Mouse (Mus musculus): ENCODE measurements around the gene Dvl1. TPM values are rescaled to one million over a fixed set of nuclear protein-coding genes. Genes with fewer than 3 reads are reported as not detected.

The Dvl1 gene
- total and polyA plus RNA-seq, 3 experiments, result 46.3 to 62.7 (median 47.3) TPM

GRCm38 (mm10) chr4:155856881-155857280 is 9.7 kb downstream of the Dvl1 start:
- H3K9ac ChIP-seq (ENCODE audit: low read depth, low read length), result no peak overlapping the region
- H3K27me3 ChIP-seq (ENCODE audit: control insufficient read depth, insufficient read depth, low read length), result no peaks in the 10 kb centered on the region
- intact Hi-C loops (cut with DNase I), result no loop called here
- no peak overlapping the region for H3K4me3 ChIP-seq
- H3K79me2 ChIP-seq (replicated peaks; ENCODE audit: control insufficient read depth, insufficient read depth, low read length), result 0 out of 2 replicates have a peak, but pooled peaks cover 1% of the 10 kb centered on the region
- peaks cover 4% of the 10 kb centered on the region for H3K4me1 ChIP-seq (ENCODE audit: control insufficient read depth, insufficient read depth, low read length)
- H3K27ac ChIP-seq, result no peak overlapping the region
- no peak for DNase-seq
- TF ChIP-seq CTCF (IDR thresholded peaks at IDR 0.05) (no peak), POLR2A (IDR thresholded peaks at IDR 0.05; ENCODE audit: insufficient read depth, low read depth, low read length) (no peak), EP300 (IDR thresholded peaks at IDR 0.05; ENCODE audit: insufficient read depth, low read depth, low read length) (no peak)
- WGBS, result 70% methylated on average over 3 of the region's 3 CpGs
- H3K36me3 ChIP-seq (ENCODE audit: control insufficient read depth, insufficient read depth, low read length), result no peaks in the 10 kb centered on the region

DNA sequence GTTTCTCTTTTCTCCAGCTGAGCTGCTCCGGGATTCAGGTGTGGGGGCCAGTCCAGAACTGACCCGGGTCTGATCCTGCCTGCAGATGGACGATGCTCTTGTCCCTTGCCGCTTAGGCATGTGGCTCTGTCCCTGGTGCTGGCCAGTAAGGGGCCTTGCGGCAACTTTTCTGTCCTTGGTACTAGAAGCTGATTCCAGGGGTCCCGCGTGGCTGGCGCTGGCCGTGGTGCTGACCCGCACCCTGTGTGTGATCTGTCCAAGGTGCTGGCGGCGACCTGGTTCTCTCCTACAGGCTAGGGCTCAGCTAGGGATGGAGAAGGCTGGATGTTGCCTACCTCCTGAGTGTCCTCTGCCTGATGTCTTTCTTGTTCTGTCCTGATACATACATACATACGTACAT is 12.1 kb downstream of the Dvl1 start:
- no peaks in the 10 kb centered on the region for H3K36me3 ChIP-seq (ENCODE audit: control insufficient read depth, insufficient read depth, low read length)
- no peak overlapping the region for H3K4me3 ChIP-seq
- no peak overlapping the region for H3K9ac ChIP-seq (ENCODE audit: low read depth, low read length)
- TF ChIP-seq EP300 (IDR thresholded peaks at IDR 0.05; ENCODE audit: insufficient read depth, low read depth, low read length), result no peak
- TF ChIP-seq POLR2A (IDR thresholded peaks at IDR 0.05; ENCODE audit: insufficient read depth, low read depth, low read length), result no peak
- TF ChIP-seq CTCF (IDR thresholded peaks at IDR 0.05), result no peak
- WGBS, result 28% methylated on average over 13 of the region's 13 CpGs
- no peaks in the 10 kb centered on the region for H3K4me1 ChIP-seq (ENCODE audit: control insufficient read depth, insufficient read depth, low read length)
- H3K27me3 ChIP-seq (ENCODE audit: control insufficient read depth, insufficient read depth, low read length), result no peaks in the 10 kb centered on the region
- peak in 1 of 2 experiments; percentile 61 for DNase-seq
- no peaks in the 10 kb centered on the region for H3K79me2 ChIP-seq (replicated peaks; ENCODE audit: control insufficient read depth, insufficient read depth, low read length)
- no peak overlapping the region for H3K27ac ChIP-seq
- intact Hi-C loops (cut with DNase I), result no loop called here

GRCm38 (mm10) chr4:155861787-155862186 is 14.6 kb downstream of the Dvl1 start:
- intact Hi-C loops (cut with DNase I), result no loop called here
- Histone ChIP-seq H3K4me1 (ENCODE audit: control insufficient read depth, insufficient read depth, low read length) (no peaks in the 10 kb centered on the region), H3K4me3 (no peak overlapping the region), H3K9ac (ENCODE audit: low read depth, low read length) (no peak overlapping the region), H3K79me2 (replicated peaks; ENCODE audit: control insufficient read depth, insufficient read depth, low read length) (no peaks in the 10 kb centered on the region), H3K27me3 (ENCODE audit: control insufficient read depth, insufficient read depth, low read length) (no peaks in the 10 kb centered on the region), H3K27ac (no peak overlapping the region), H3K36me3 (ENCODE audit: control insufficient read depth, insufficient read depth, low read length) (no peaks in the 10 kb centered on the region)
- DNase-seq, result peak in 1 of 2 experiments; percentile 21
- TF ChIP-seq EP300 (IDR thresholded peaks at IDR 0.05; ENCODE audit: insufficient read depth, low read depth, low read length), result no peak
- no peak for TF ChIP-seq POLR2A (IDR thresholded peaks at IDR 0.05; ENCODE audit: insufficient read depth, low read depth, low read length)
- no peak for TF ChIP-seq CTCF (IDR thresholded peaks at IDR 0.05)
- WGBS, result 90% methylated on average over 7 of the region's 7 CpGs

GRCm38 (mm10) chr4:155863001-155863400 is 15.8 kb downstream of the Dvl1 start, which contains the start of gene Tas1r3:
TSS of gene Tas1r3 (minus strand) at chr4:155863362.
- no peaks in the 10 kb centered on the region for H3K4me1 ChIP-seq (ENCODE audit: control insufficient read depth, insufficient read depth, low read length)
- no peaks in the 10 kb centered on the region for H3K36me3 ChIP-seq (ENCODE audit: control insufficient read depth, insufficient read depth, low read length)
- no peaks in the 10 kb centered on the region for H3K27me3 ChIP-seq (ENCODE audit: control insufficient read depth, insufficient read depth, low read length)
- intact Hi-C loops (cut with DNase I), result no loop called here
- no peak within 1 kb of the TSS for H3K27ac ChIP-seq
- 85% methylated on average over 5 of the region's 5 CpGs for WGBS
- TF ChIP-seq EP300 (IDR thresholded peaks at IDR 0.05; ENCODE audit: insufficient read depth, low read depth, low read length) (no peak), CTCF (IDR thresholded peaks at IDR 0.05) (no peak), POLR2A (IDR thresholded peaks at IDR 0.05; ENCODE audit: insufficient read depth, low read depth, low read length) (no peak)
- peak in 1 of 2 experiments; percentile 17 for DNase-seq
- no peak within 1 kb of the TSS for H3K9ac ChIP-seq (ENCODE audit: low read depth, low read length)
- H3K4me3 ChIP-seq, result no peak within 1 kb of the TSS
- H3K79me2 ChIP-seq (replicated peaks; ENCODE audit: control insufficient read depth, insufficient read depth, low read length), result no peaks in the 10 kb centered on the region

GRCm38 (mm10) chr4:155868614-155869298 is 21.6 kb downstream of the Dvl1 start:
- Histone ChIP-seq H3K79me2 (replicated peaks; ENCODE audit: control insufficient read depth, insufficient read depth, low read length) (no peaks in the 10 kb centered on the region), H3K36me3 (ENCODE audit: control insufficient read depth, insufficient read depth, low read length) (no peaks in the 10 kb centered on the region), H3K27ac (peak overlapping the region; percentile 57), H3K27me3 (ENCODE audit: control insufficient read depth, insufficient read depth, low read length) (no peaks in the 10 kb centered on the region), H3K4me1 (ENCODE audit: control insufficient read depth, insufficient read depth, low read length) (no peaks in the 10 kb centered on the region), H3K4me3 (peak overlapping the region; percentile 65), H3K9ac (ENCODE audit: low read depth, low read length) (peak overlapping the region; percentile 76)
- no peak for TF ChIP-seq POLR2A (IDR thresholded peaks at IDR 0.05; ENCODE audit: insufficient read depth, low read depth, low read length)
- TF ChIP-seq CTCF (IDR thresholded peaks at IDR 0.05), result no peak
- no peak for TF ChIP-seq EP300 (IDR thresholded peaks at IDR 0.05; ENCODE audit: insufficient read depth, low read depth, low read length)
- DNase-seq, result no peak
- WGBS, result 7% methylated on average over 22 of the region's 22 CpGs
- intact Hi-C loops (cut with DNase I), result loop anchor here (1.0 to 5.0 kb wide), 4 partner anchors 18 to 124 kb away; partner anchors contain the start of genes B3galt6, Sdf4 and Ube2j2
